ENCODE assay signal across 9 mouse cellular contexts in the genomic region with DNA sequence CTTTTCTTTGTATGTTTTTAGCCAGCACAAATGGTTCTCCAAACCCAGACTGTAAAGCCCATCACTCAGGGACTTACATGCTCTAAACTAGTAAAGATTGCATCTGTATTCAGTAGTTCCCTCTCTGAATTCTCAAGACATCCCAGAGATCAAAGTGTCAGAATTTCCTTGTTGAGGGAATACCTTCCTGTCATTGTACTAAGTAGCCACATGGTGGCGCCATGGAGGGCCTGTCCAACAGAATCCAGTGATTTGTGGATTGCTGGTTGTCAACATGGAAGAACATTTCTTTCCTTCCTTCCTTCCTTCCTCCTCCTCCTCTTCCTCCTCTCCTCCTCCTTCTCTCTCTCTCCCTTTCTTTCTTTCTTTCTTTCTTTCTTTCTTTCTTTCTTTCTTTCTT.
A peak's percentile ranks its signal among the peaks of the same experiment; 100 is the strongest.
DNase-seq lines count a peak whose midpoint lies in the region; ATAC-seq and TF ChIP-seq lines count a peak whose summit lies in the region.
"Had no signal": no experiment of that assay in that cellular context is flagged by ENCODE, and none has a peak within 500 bp of the region (broad histone marks: within the 10 kb centered on the region; RNA-seq: fewer than 3 reads in every experiment).

No protein-coding gene starts in this region.

- no peak overlapping the region for H3K27ac ChIP-seq in layer of hippocampus, adult 2 months
- H3K27ac ChIP-seq in MEL (ENCODE audit: control insufficient read depth, low read depth, low read length), result no peak overlapping the region
- peak overlapping the region; percentile 96; the same call in 1 of the 2 replicates for H3K27ac ChIP-seq in liver, embryonic 12.5 days

- H3K79me2 ChIP-seq in MEL (ENCODE audit: control insufficient read depth, insufficient read depth, low read length, poor library complexity), result no peaks in the 10 kb centered on the region

- 0% methylated on average over 1 of the region's 1 CpGs for WGBS in liver, embryonic 12.5 days (ENCODE audit: insufficient replicate concordance)

- no peaks in the 10 kb centered on the region for H3K27me3 ChIP-seq in MEL (ENCODE audit: control insufficient read depth in 1 of 2, insufficient read depth in 2 of 2, low read length in 2 of 2)
- no peaks in the 10 kb centered on the region for H3K27me3 ChIP-seq in liver, embryonic 12.5 days (replicated peaks)

- TF ChIP-seq POLR2A in MEL (IDR thresholded peaks at IDR 0.05; ENCODE audit: control insufficient read depth in 1 of 2, insufficient read depth in 1 of 2, low read depth in 1 of 2, low read length in 2 of 2, poor library complexity in 1 of 2), result no peak

- H3K9ac ChIP-seq in MEL (ENCODE audit: control insufficient read depth, low read depth, low read length, poor library complexity, severe bottlenecking), result no peak overlapping the region
- H3K9ac ChIP-seq in liver, embryonic 12.5 days, result no peak overlapping the region

- H3K4me3 ChIP-seq in layer of hippocampus, adult 2 months, result no peak overlapping the region
- no peak overlapping the region for H3K4me3 ChIP-seq in MEL (ENCODE audit: control insufficient read depth in 1 of 2, insufficient read depth in 1 of 2, low read depth in 2 of 2, low read length in 2 of 2)
- H3K4me3 ChIP-seq in liver, embryonic 12.5 days, result no peak overlapping the region
- H3K4me3 ChIP-seq: erythroblast, embryonic 14.5 days had no signal

- no peak for ATAC-seq in CD4-positive, CD25-positive, alpha-beta regulatory T cell, adult 4 months
- no peak for ATAC-seq in liver, embryonic 12.5 days
- ATAC-seq in megakaryocyte, adult 5-6 weeks (ENCODE audit: poor library complexity, severe bottlenecking), result no peak

- TF ChIP-seq EP300 in MEL (IDR thresholded peaks at IDR 0.05; ENCODE audit: low read depth in 1 of 2, low read length in 2 of 2), result no peak

- H3K9me3 ChIP-seq in MEL (replicated peaks; ENCODE audit: insufficient read depth, low read length), result no peaks in the 10 kb centered on the region
- H3K9me3 ChIP-seq in liver, embryonic 12.5 days (replicated peaks), result no peaks in the 10 kb centered on the region

- peak; percentile 73 for DNase-seq in CD4-positive, CD25-positive, alpha-beta regulatory T cell, adult 2 months (ENCODE audit: low read depth, low spot score)
- peak in 1 of 2 experiments; percentile 53 for DNase-seq in layer of hippocampus, adult 2 months (ENCODE audit: low spot score in 2 of 2)
- no peak for DNase-seq in layer of hippocampus, postnatal 36 days
- DNase-seq in MEL (ENCODE audit: low read depth, low spot score), result peak; percentile 75
- DNase-seq in layer of hippocampus, postnatal 14 days (ENCODE audit: low spot score in 2 of 2), result no peak

- H3K36me3 ChIP-seq in MEL (ENCODE audit: control insufficient read depth in 1 of 2, insufficient read depth in 2 of 2, low read length in 2 of 2), result 0 out of 4 replicates have a peak, but pooled peaks cover 0 to 3% of the 10 kb centered on the region in 2 experiments
- H3K36me3 ChIP-seq in liver, embryonic 12.5 days, result no peaks in the 10 kb centered on the region

- peaks cover 0 to 16% of the 10 kb centered on the region in 2 experiments; a peak in 3 of 4 replicates for H3K4me1 ChIP-seq in MEL (ENCODE audit: control insufficient read depth in 1 of 2, insufficient read depth in 2 of 2, low read length in 2 of 2)
- H3K4me1 ChIP-seq in liver, embryonic 12.5 days, result peaks cover 52% of the 10 kb centered on the region

- peak; percentile 39 for TF ChIP-seq RAD21 in MEL (IDR thresholded peaks at IDR 0.05; ENCODE audit: low read depth, low read length)

- peak; percentile 84 for TF ChIP-seq CTCF in layer of hippocampus, adult 2 months (conservative IDR thresholded peaks at IDR 0.05)
- peak; percentile 57 to 72 (median 64) for TF ChIP-seq CTCF in MEL (IDR thresholded peaks at IDR 0.05 in 2 of 3, conservative IDR thresholded peaks at IDR 0.05 in 1 of 3; ENCODE audit: control insufficient read depth in 1 of 3, insufficient read depth in 1 of 3, low read depth in 2 of 3, low read length in 3 of 3, poor library complexity in 1 of 3, severe bottlenecking in 1 of 3)

- no peak overlapping the region for H3K4me2 ChIP-seq in liver, embryonic 12.5 days

TF ChIP-seq in MEL, 35 proteins besides CTCF, POLR2A, EP300 and RAD21:
- TF ChIP-seq ZC3H11A (IDR thresholded peaks at IDR 0.05; ENCODE audit: low read depth, low read length), result peak; percentile 38
- no peak for TF ChIP-seq MAX (IDR thresholded peaks at IDR 0.05; ENCODE audit: low read length)
- peak; percentile 68 for TF ChIP-seq SMC3 (IDR thresholded peaks at IDR 0.05; ENCODE audit: low read depth, low read length)

Comparison
In these comparisons a context has a peak if more than half of its experiments do, and no peak if none do; other contexts are left out.
1. DNase-seq: peak in CD4-positive, CD25-positive, alpha-beta regulatory T cell, adult 2 months (single experiment) and MEL (single experiment); none in layer of hippocampus, postnatal 36 days (0 of 2) and layer of hippocampus, postnatal 14 days (0 of 2).